Mouse (Mus musculus) intestine, embryonic 14.5 days (tissue): Measurements from ENCODE around the gene Mmp14. TPM values are rescaled to one million over a fixed set of nuclear protein-coding genes. Genes with fewer than 3 reads are reported as not detected.
A peak's percentile ranks its signal among the peaks of the same experiment; 100 is the strongest.

Experiments
- ATAC-seq: fragments of 200-750 bp; cut with Nextera tagmentation; replicated peaks from 2 replicates; pipeline ENCODE4 v1.8.0; 2017; ENCODE audit warnings: low read depth, moderate number of reproducible peaks, moderate TSS enrichment, moderate library complexity; ENCODE audit not compliant: low FRiP score, low TSS enrichment
- DNase-seq: peaks from one replicate; pipeline ENCODE4 v3.0.0-alpha.2; 2018; ENCODE audit warnings: low spot score
- H3K27ac ChIP-seq: fragments of 300-500 bp; sonication (generic); 2 replicates; pipeline ENCODE4 v1.5.1; 2014; ENCODE audit warnings: low read depth, mild to moderate bottlenecking, control low read depth
- H3K27me3 ChIP-seq: fragments of 300-500 bp; sonication (generic); replicated peaks from 2 replicates; pipeline ENCODE4 v1.6.1; 2014; ENCODE audit warnings: low read length, control low read depth; ENCODE audit not compliant: control insufficient read depth, insufficient read depth
- H3K36me3 ChIP-seq: fragments of 300-500 bp; sonication (generic); 2 replicates; pipeline ENCODE4 v1.6.1; 2014; ENCODE audit warnings: low read length, control low read depth; ENCODE audit not compliant: control insufficient read depth, insufficient read depth
- H3K4me1 ChIP-seq: fragments of 300-500 bp; sonication (generic); replicated peaks from 2 replicates; pipeline ENCODE4 v1.6.1; 2014; ENCODE audit warnings: low read length, control low read depth, mixed read lengths; ENCODE audit not compliant: control insufficient read depth, insufficient read depth
- H3K4me2 ChIP-seq: fragments of 300-500 bp; sonication (generic); 2 replicates; pipeline ENCODE4 v1.6.1; 2014; ENCODE audit warnings: low read length
- H3K4me3 ChIP-seq: fragments of 300-500 bp; sonication (generic); 2 replicates; pipeline ENCODE4 v1.5.1; 2014; ENCODE audit warnings: low read depth, low read length, control low read depth, mixed read lengths
- H3K9ac ChIP-seq: fragments of 300-500 bp; sonication (generic); 2 replicates; pipeline ENCODE4 v1.6.1; 2014; ENCODE audit warnings: mild to moderate bottlenecking, low read length
- H3K9me3 ChIP-seq: fragments of 300-500 bp; sonication (generic); 2 replicates; pipeline ENCODE4 v1.6.1; 2016; ENCODE audit warnings: low read length, control low read depth; ENCODE audit not compliant: control insufficient read depth
- WGBS: fragments of 180-500 bp; shearing (Covaris S2); extraction: QIAGEN DNeasy Blood & Tissue Kit; methylation state at CpG from one replicate; pipeline ENCODE4 v1.1.7; 2014; 5-methylcytosine and 5-hydroxymethylcytosine counted together
- polyA plus RNA-seq: library from polyadenylated mRNA; unstranded; fragments of >200 nt; fragmentation: Nextera tagmentation; extraction: Ambion mirVana; gene quantifications from 2 replicates; pipeline ENCODE4 v1.2.1, GENCODE M21; 2014

Gene Mmp14
- polyA plus RNA-seq, 1 experiment from 2014 or later, result 133 TPM

GRCm38 (mm10) chr14:54435194-54435918 lies 3.9 kb downstream of the Mmp14 start:
- ATAC-seq (no peak), DNase-seq (no peak)
- H3K36me3 ChIP-seq, result peaks cover 51% of the 10 kb centered on the region
- H3K4me2 ChIP-seq, result no peak overlapping the region
- H3K9me3 ChIP-seq, result no peaks in the 10 kb centered on the region
- H3K9ac ChIP-seq, result no peak overlapping the region
- WGBS, result 82% methylated on average over 11 of the region's 11 CpGs
- H3K4me1 ChIP-seq, result peaks cover 23% of the 10 kb centered on the region
- H3K27ac ChIP-seq, result no peak overlapping the region
- H3K27me3 ChIP-seq, result no peaks in the 10 kb centered on the region
- H3K4me3 ChIP-seq, result no peak overlapping the region

GRCm38 (mm10) chr14:54439155-54439554 lies 7.7 kb downstream of the Mmp14 start:
- H3K9ac ChIP-seq, result no peak overlapping the region
- WGBS, result 87% methylated on average over 12 of the region's 12 CpGs
- no peaks in the 10 kb centered on the region for H3K27me3 ChIP-seq
- H3K36me3 ChIP-seq, result peaks cover 72% of the 10 kb centered on the region
- DNase-seq (no peak), ATAC-seq (no peak)
- H3K27ac ChIP-seq, result no peak overlapping the region
- H3K4me1 ChIP-seq, result peaks cover 21% of the 10 kb centered on the region
- no peaks in the 10 kb centered on the region for H3K9me3 ChIP-seq
- H3K4me2 ChIP-seq, result no peak overlapping the region
- no peak overlapping the region for H3K4me3 ChIP-seq

- H3K4me2 ChIP-seq, result no peak overlapping the region
- H3K9ac ChIP-seq, result no peak overlapping the region
- H3K9me3 ChIP-seq, result no peaks in the 10 kb centered on the region
- H3K27ac ChIP-seq, result no peak overlapping the region
- H3K27me3 ChIP-seq, result no peaks in the 10 kb centered on the region
- H3K4me3 ChIP-seq, result no peak overlapping the region
- peaks cover 72% of the 10 kb centered on the region for H3K36me3 ChIP-seq
- no peak for DNase-seq
- 70% methylated on average over 7 of the region's 7 CpGs for WGBS
- ATAC-seq, result no peak
- peaks cover 17% of the 10 kb centered on the region for H3K4me1 ChIP-seq
These were observed 8.2 kb downstream of the Mmp14 start for GRCm38 (mm10) chr14:54439610-54440009.

- H3K36me3 ChIP-seq, result peaks cover 68% of the 10 kb centered on the region
- H3K4me1 ChIP-seq, result peaks cover 12% of the 10 kb centered on the region; the same call in 1 of the 2 replicates
- no peaks in the 10 kb centered on the region for H3K9me3 ChIP-seq
- no peaks in the 10 kb centered on the region for H3K27me3 ChIP-seq
- no peak for DNase-seq
- no peak overlapping the region for H3K27ac ChIP-seq
- no peak overlapping the region for H3K9ac ChIP-seq
- no peak for ATAC-seq
- no peak overlapping the region for H3K4me3 ChIP-seq
- 90% methylated on average over 14 of the region's 14 CpGs for WGBS
- H3K4me2 ChIP-seq, result no peak overlapping the region
These were observed 9.1 kb downstream of the Mmp14 start for GRCm38 (mm10) chr14:54440538-54440937.

GRCm38 (mm10) chr14:54441365-54441764 lies 10.0 kb downstream of the Mmp14 start:
- ATAC-seq, result no peak
- H3K9me3 ChIP-seq, result no peaks in the 10 kb centered on the region
- peaks cover 12% of the 10 kb centered on the region; the same call in 1 of the 2 replicates for H3K4me1 ChIP-seq
- H3K4me3 ChIP-seq, result no peak overlapping the region
- no peak overlapping the region for H3K27ac ChIP-seq
- no peak overlapping the region for H3K4me2 ChIP-seq
- no peaks in the 10 kb centered on the region for H3K27me3 ChIP-seq
- H3K9ac ChIP-seq, result no peak overlapping the region
- WGBS, result 80% methylated on average over 4 of the region's 4 CpGs
- no peak for DNase-seq
- H3K36me3 ChIP-seq, result peaks cover 60% of the 10 kb centered on the region

- Histone ChIP-seq H3K9ac (no peak overlapping the region), H3K36me3 (peaks cover 48% of the 10 kb centered on the region), H3K27me3 (no peaks in the 10 kb centered on the region), H3K27ac (peak overlapping the region; percentile 76; the same call in 1 of the 2 replicates), H3K4me2 (no peak overlapping the region), H3K4me1 (peaks cover 12% of the 10 kb centered on the region; the same call in 1 of the 2 replicates), H3K9me3 (no peaks in the 10 kb centered on the region), H3K4me3 (no peak overlapping the region)
- ATAC-seq (no peak), DNase-seq (no peak)
- 89% methylated on average over 3 of the region's 3 CpGs for WGBS
These were observed 11.1 kb downstream of the Mmp14 start for GRCm38 (mm10) chr14:54442548-54442947.

GRCm38 (mm10) chr14:54443196-54443595 lies 11.8 kb downstream of the Mmp14 start:
- DNase-seq, result no peak
- Histone ChIP-seq H3K4me3 (no peak overlapping the region), H3K4me2 (no peak overlapping the region), H3K4me1 (peaks cover 12% of the 10 kb centered on the region; the same call in 1 of the 2 replicates), H3K27ac (peak overlapping the region; percentile 76), H3K27me3 (no peaks in the 10 kb centered on the region), H3K9ac (no peak overlapping the region), H3K36me3 (peaks cover 43% of the 10 kb centered on the region), H3K9me3 (no peaks in the 10 kb centered on the region)
- peak; percentile 74 for ATAC-seq
- 13% methylated on average over 3 of the region's 3 CpGs for WGBS

GRCm38 (mm10) chr14:54443712-54444618 lies 12.6 kb downstream of the Mmp14 start:
- ATAC-seq (no peak), DNase-seq (no peak)
- Histone ChIP-seq H3K9me3 (no peaks in the 10 kb centered on the region), H3K4me2 (no peak overlapping the region), H3K36me3 (peaks cover 35% of the 10 kb centered on the region), H3K27ac (peak overlapping the region; percentile 76), H3K27me3 (no peaks in the 10 kb centered on the region), H3K9ac (no peak overlapping the region), H3K4me3 (no peak overlapping the region), H3K4me1 (peaks cover 12% of the 10 kb centered on the region; the same call in 1 of the 2 replicates)
- 58% methylated on average over 15 of the region's 15 CpGs for WGBS
